Mouse (Mus musculus) heart, embryonic 16.5 days (tissue): ENCODE results near the gene Gm20388. TPM values are rescaled to one million over a fixed set of nuclear protein-coding genes. Genes with fewer than 3 reads are reported as not detected.
A peak's percentile ranks its signal among the peaks of the same experiment; 100 is the strongest.

Experiments used
- ATAC-seq: fragments of 200-750 bp; cut with Nextera tagmentation; replicated peaks from 2 replicates; pipeline ENCODE4 v1.8.0; 2017; ENCODE audit warnings: moderate number of reproducible peaks; ENCODE audit not compliant: insufficient read depth, low FRiP score; ENCODE audit errors: extremely low read depth
- H3K27ac ChIP-seq: fragments of 300-500 bp; sonication (generic); 2 replicates; pipeline ENCODE4 v1.5.1; 2014; ENCODE audit warnings: mild to moderate bottlenecking, low read length, control low read depth, moderate library complexity
- H3K27me3 ChIP-seq: fragments of 300-500 bp; sonication (generic); 2 replicates; pipeline ENCODE4 v1.6.1; 2014; ENCODE audit warnings: low read length, mixed read lengths; ENCODE audit not compliant: control insufficient read depth, insufficient read depth
- H3K36me3 ChIP-seq: fragments of 300-500 bp; sonication (generic); 2 replicates; pipeline ENCODE4 v1.6.1; 2014; ENCODE audit not compliant: control insufficient read depth, insufficient read depth
- H3K4me1 ChIP-seq: fragments of 300-500 bp; sonication (generic); 2 replicates; pipeline ENCODE4 v1.6.1; 2014; ENCODE audit warnings: low read length, mixed read lengths; ENCODE audit not compliant: control insufficient read depth, insufficient read depth
- H3K4me2 ChIP-seq: fragments of 300-500 bp; sonication (generic); 2 replicates; pipeline ENCODE4 v1.6.1; 2014; ENCODE audit warnings: low read depth, mild to moderate bottlenecking, control low read depth, low read length
- H3K4me3 ChIP-seq: fragments of 300-500 bp; sonication (generic); 2 replicates; pipeline ENCODE4 v1.5.1; 2014; ENCODE audit warnings: mild to moderate bottlenecking, control low read depth, low read length
- H3K9ac ChIP-seq: fragments of 300-500 bp; sonication (generic); 2 replicates; pipeline ENCODE4 v1.6.1; 2014; ENCODE audit warnings: low read length, control low read depth
- H3K9me3 ChIP-seq: fragments of 300-500 bp; sonication (generic); replicated peaks from 2 replicates; pipeline ENCODE4 v1.6.1; 2016; ENCODE audit warnings: low read length; ENCODE audit not compliant: control insufficient read depth
- WGBS: fragments of 180-500 bp; shearing (Covaris S2); extraction: QIAGEN DNeasy Blood & Tissue Kit; methylation state at CpG from one replicate; pipeline ENCODE4 v1.1.7; 2014; 5-methylcytosine and 5-hydroxymethylcytosine counted together
- polyA plus RNA-seq: library from polyadenylated mRNA; unstranded; fragments of >200 nt; fragmentation: Nextera tagmentation; extraction: Ambion mirVana; gene quantifications from 2 replicates; pipeline ENCODE4 v1.2.1, GENCODE M21; 2015

The Gm20388 gene
- polyA plus RNA-seq, 1 experiment from 2014 or later = 4.5 TPM

DNA sequence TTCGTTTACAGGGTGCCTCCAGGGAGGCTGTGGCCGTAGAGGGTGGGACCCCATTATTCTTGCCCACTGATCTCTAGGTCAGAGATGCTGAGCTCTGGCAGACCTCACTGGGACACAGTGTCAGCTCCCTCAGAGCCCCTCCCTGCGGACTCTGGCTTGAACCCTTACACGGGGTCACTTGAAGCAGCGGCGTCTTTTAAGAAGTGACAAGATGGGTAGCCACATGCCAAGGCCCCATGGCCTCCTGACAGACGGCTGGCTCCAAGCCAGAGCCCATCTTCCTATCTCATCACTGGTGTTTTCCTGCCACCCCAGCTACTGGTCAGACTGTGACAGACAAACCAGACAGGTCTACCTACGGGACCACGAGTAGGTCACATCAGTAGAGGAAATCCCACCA, 2288.6 kb downstream of the Gm20388 start:
- H3K9ac ChIP-seq = no peak overlapping the region
- no peak for ATAC-seq
- no peaks in the 10 kb centered on the region for H3K27me3 ChIP-seq
- no peak overlapping the region for H3K4me3 ChIP-seq
- no peaks in the 10 kb centered on the region for H3K36me3 ChIP-seq
- H3K4me2 ChIP-seq = no peak overlapping the region
- peaks cover under 1% of the 10 kb centered on the region; the same call in 1 of the 2 replicates for H3K4me1 ChIP-seq
- WGBS = 72% methylated on average over 9 of the region's 9 CpGs
- H3K27ac ChIP-seq = no peak overlapping the region
- no peaks in the 10 kb centered on the region for H3K9me3 ChIP-seq

DNA sequence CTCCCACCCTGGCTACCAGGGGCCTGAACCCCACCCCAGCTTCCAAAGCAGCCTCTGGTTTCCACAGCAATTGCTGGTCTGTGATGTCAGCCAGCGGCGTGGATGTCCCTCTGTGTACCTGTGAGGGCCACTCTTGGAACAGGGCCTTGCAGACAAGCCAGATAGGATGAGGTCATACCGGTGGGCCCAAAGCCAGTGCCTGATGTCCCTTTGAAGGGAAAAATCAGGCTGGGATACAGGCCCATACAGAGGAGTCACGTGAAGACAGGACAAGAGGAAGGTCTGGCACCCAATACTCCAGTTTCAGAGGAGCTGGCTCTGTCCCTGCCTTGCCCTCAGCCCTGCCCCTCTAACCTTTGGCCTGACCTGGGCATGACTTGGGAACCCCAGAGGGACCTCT, 2289.2 kb downstream of the Gm20388 start:
- Histone ChIP-seq H3K4me3 (no peak overlapping the region), H3K27ac (no peak overlapping the region), H3K4me1 (no peaks in the 10 kb centered on the region; the same call in 1 of the 2 replicates), H3K9me3 (no peaks in the 10 kb centered on the region), H3K4me2 (no peak overlapping the region), H3K9ac (no peak overlapping the region), H3K27me3 (no peaks in the 10 kb centered on the region), H3K36me3 (no peaks in the 10 kb centered on the region)
- 0 out of 2 replicates have a peak, but pooled peaks have one; percentile 34 for ATAC-seq
- 59% methylated on average over 4 of the region's 4 CpGs for WGBS

- Histone ChIP-seq H3K9ac (no peak overlapping the region), H3K27me3 (no peaks in the 10 kb centered on the region), H3K4me2 (no peak overlapping the region), H3K4me1 (no peaks in the 10 kb centered on the region), H3K9me3 (peaks cover 7% of the 10 kb centered on the region), H3K27ac (no peak overlapping the region), H3K36me3 (no peaks in the 10 kb centered on the region), H3K4me3 (no peak overlapping the region)
- ATAC-seq = no peak
- 72% methylated on average over 3 of the region's 3 CpGs for WGBS
These were observed 2300.9 kb downstream of the Gm20388 start for GRCm38 (mm10) chr8:122211591-122211990.

GRCm38 (mm10) chr8:122215630-122216029, 2305.0 kb downstream of the Gm20388 start:
- Histone ChIP-seq H3K9me3 (no peaks in the 10 kb centered on the region), H3K9ac (no peak overlapping the region), H3K36me3 (no peaks in the 10 kb centered on the region), H3K27me3 (no peaks in the 10 kb centered on the region), H3K4me2 (no peak overlapping the region), H3K27ac (no peak overlapping the region), H3K4me1 (no peaks in the 10 kb centered on the region), H3K4me3 (no peak overlapping the region)
- ATAC-seq = no peak
- 47% methylated on average over 8 of the region's 8 CpGs for WGBS

DNA sequence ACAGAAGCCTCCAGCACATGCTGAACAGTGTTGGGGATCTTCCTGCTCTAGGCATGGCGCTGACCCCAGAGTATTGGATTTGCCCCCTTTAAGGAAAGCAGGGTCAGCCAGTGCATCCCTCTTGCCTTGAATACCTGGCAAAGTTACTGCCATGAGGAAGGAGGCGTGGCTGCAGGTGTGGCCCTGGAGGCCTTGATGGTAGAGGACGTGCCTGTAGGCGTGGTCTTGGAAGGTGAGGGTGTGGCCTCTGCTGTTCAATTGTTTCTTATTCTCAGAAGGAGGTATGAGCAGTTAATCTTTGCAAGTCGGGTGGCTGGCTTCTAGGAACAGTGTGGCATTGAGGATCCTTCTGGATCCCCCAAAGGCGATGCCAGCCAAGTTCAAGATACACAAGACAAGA, 2305.8 kb downstream of the Gm20388 start:
- no peak overlapping the region for H3K9ac ChIP-seq
- no peaks in the 10 kb centered on the region for H3K36me3 ChIP-seq
- H3K4me1 ChIP-seq = no peaks in the 10 kb centered on the region
- H3K9me3 ChIP-seq = no peaks in the 10 kb centered on the region
- no peak for ATAC-seq
- no peak overlapping the region for H3K4me3 ChIP-seq
- no peak overlapping the region for H3K4me2 ChIP-seq
- no peaks in the 10 kb centered on the region for H3K27me3 ChIP-seq
- no peak overlapping the region for H3K27ac ChIP-seq
- WGBS = 66% methylated on average over 6 of the region's 6 CpGs

DNA sequence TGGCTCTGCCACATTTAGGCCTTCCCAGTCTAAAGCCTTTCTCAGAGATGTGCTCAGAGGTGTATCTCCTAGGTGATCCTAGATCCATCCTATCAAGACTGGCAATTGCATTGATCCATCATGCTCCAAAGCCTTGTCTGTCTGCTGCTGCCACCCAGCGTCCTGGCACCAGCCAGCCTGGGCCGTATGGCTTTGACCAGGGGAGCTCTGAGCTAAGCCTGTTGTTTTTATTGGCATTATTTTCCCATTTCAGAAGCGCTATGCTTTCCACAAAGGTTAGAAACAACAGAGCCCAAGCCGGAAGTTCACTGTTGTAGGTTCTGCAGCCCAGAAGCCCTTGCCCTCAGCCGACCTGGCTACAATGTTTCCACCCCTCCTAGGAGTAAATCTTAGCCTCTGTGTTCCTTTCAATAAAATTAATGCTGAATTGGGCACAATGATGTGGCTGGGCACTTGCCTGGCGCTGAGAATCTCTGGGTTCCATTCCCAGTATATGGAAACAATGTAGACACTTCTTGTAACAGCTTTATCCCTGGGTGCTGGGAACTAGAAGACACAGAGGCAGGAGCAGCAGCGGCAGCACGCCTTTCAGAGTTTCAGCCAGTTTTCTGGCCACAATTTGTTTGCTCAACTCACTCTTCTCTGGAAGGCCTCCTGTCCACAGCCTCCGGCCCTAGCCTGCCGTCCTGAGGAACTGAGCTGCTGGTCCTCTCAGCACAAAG, 2307.0 kb downstream of the Gm20388 start:
- ATAC-seq = no peak
- WGBS = 73% methylated on average over 10 of the region's 10 CpGs
- Histone ChIP-seq H3K4me2 (no peak overlapping the region), H3K27me3 (no peaks in the 10 kb centered on the region), H3K4me1 (no peaks in the 10 kb centered on the region), H3K27ac (no peak overlapping the region), H3K36me3 (no peaks in the 10 kb centered on the region), H3K9me3 (no peaks in the 10 kb centered on the region), H3K9ac (no peak overlapping the region), H3K4me3 (no peak overlapping the region)

- 74% methylated on average over 10 of the region's 10 CpGs for WGBS
- H3K4me1 ChIP-seq = no peaks in the 10 kb centered on the region
- no peak overlapping the region for H3K4me2 ChIP-seq
- ATAC-seq = no peak
- peaks cover 6% of the 10 kb centered on the region; the same call in 1 of the 2 replicates for H3K27me3 ChIP-seq
- H3K9ac ChIP-seq = no peak overlapping the region
- no peaks in the 10 kb centered on the region for H3K9me3 ChIP-seq
- H3K27ac ChIP-seq = no peak overlapping the region
- no peak overlapping the region for H3K4me3 ChIP-seq
- no peaks in the 10 kb centered on the region for H3K36me3 ChIP-seq
These were observed 2313.5 kb downstream of the Gm20388 start for GRCm38 (mm10) chr8:122223976-122224649.

DNA sequence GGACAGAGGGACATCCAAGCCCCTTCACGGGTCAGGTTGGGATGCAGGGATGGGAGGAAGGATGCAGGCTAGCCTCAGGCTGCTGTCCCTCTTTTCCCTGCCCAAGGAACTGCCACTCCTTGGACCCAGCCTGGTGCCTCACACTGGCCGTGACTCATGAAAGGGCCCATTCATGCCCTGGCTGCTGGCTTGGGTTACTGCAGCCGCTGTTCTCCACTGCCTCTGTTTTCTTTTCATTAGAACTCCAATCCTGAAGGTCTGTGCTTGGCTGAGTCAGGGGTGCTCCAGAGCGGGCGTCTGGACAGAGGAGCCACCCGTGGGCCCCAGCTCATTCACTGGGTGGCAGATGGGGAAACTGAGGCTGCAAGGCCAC, 2314.0 kb downstream of the Gm20388 start:
- no peak overlapping the region for H3K4me3 ChIP-seq
- no peaks in the 10 kb centered on the region for H3K36me3 ChIP-seq
- H3K4me1 ChIP-seq = peaks cover 1% of the 10 kb centered on the region
- 67% methylated on average over 6 of the region's 6 CpGs for WGBS
- no peaks in the 10 kb centered on the region for H3K9me3 ChIP-seq
- H3K27ac ChIP-seq = no peak overlapping the region
- no peak overlapping the region for H3K9ac ChIP-seq
- ATAC-seq = no peak
- H3K4me2 ChIP-seq = no peak overlapping the region
- peaks cover 9% of the 10 kb centered on the region; the same call in 1 of the 2 replicates for H3K27me3 ChIP-seq

- WGBS = 50% methylated on average over 10 of the region's 10 CpGs
- no peak for ATAC-seq
- H3K9ac ChIP-seq = no peak overlapping the region
These were observed 2314.8 kb downstream of the Gm20388 start for GRCm38 (mm10) chr8:122225446-122225845.

More at GRCm38 (mm10) chr8:122225446-122225845, 2314.8 kb downstream of the Gm20388 start:
- Histone ChIP-seq H3K36me3 (no peaks in the 10 kb centered on the region), H3K4me2 (no peak overlapping the region), H3K27ac (no peak overlapping the region), H3K4me3 (no peak overlapping the region), H3K9me3 (no peaks in the 10 kb centered on the region), H3K27me3 (peaks cover 12% of the 10 kb centered on the region; the same call in 1 of the 2 replicates), H3K4me1 (peaks cover 7% of the 10 kb centered on the region)
